Mouse (Mus musculus) layer of hippocampus, adult 18-20 months (tissue): ENCODE measurements around the gene Dnase1. TPM values are rescaled to one million over a fixed set of nuclear protein-coding genes. Genes with fewer than 3 reads are reported as not detected.
A peak's percentile ranks its signal among the peaks of the same experiment; 100 is the strongest.
"Not testable (repeated sequence)": the region's sequence is repeated elsewhere in the genome, so short reads cannot be mapped to it uniquely, and the experiment has no call there.

ENCODE experiments used
- DNase-seq, 2 experiments: peaks; one replicate each; pipeline ENCODE4 v3.0.0; 2022; ENCODE audit warnings: low spot score in 2 of 2
- long read RNA-seq: library from polyadenylated mRNA; stranded (forward); transcript quantifications from one replicate; pipeline ENCODE4 v2.0.0, GENCODE M21; 2021
- total RNA-seq, 2 experiments: library from RNA; stranded (reverse); gene quantifications; 2 replicates each; pipeline ENCODE4 v1.2.3; 2021

Dnase1 gene
- not detected for total RNA-seq
- long read RNA-seq, partial matches to known transcripts, result 0 of 1 reads
- long read RNA-seq, other reads (novel, unspliced or antisense), result 1 of 1 reads

- no peak for DNase-seq
These were observed at the start of gene Dnase1 for GRCm38 (mm10) chr16:4036807-4037206. Gene Dnase1, plus strand, starts transcription at chr16:4036942.

- DNase-seq, result no peak
These were observed 48.3 kb upstream of the Dnase1 start for GRCm38 (mm10) chr16:3988410-3988809.

GRCm38 (mm10) chr16:4003489-4004398, 33.0 kb upstream of the Dnase1 start, which contains the start of gene Slx4:
Gene Slx4, minus strand, starts transcription at chr16:4003770.
- DNase-seq, result peak; percentile 95 to 98

GRCm38 (mm10) chr16:4012882-4013570, 23.7 kb upstream of the Dnase1 start:
- no peak for DNase-seq

- no peak for DNase-seq
These were observed 22.6 kb upstream of the Dnase1 start for GRCm38 (mm10) chr16:4014040-4014668.

- not testable (repeated sequence) for DNase-seq
These were observed 20.0 kb upstream of the Dnase1 start for GRCm38 (mm10) chr16:4016786-4017185.

GRCm38 (mm10) chr16:4017466-4017865, 19.3 kb upstream of the Dnase1 start:
- not testable (repeated sequence) for DNase-seq

GRCm38 (mm10) chr16:4021241-4021640, 15.5 kb upstream of the Dnase1 start:
- DNase-seq, result no peak

GRCm38 (mm10) chr16:4022719-4023118, 14.0 kb upstream of the Dnase1 start:
- no peak for DNase-seq

GRCm38 (mm10) chr16:4026672-4027071, 10.1 kb upstream of the Dnase1 start:
- DNase-seq, result no peak

- no peak for DNase-seq
These were observed 9.5 kb upstream of the Dnase1 start for GRCm38 (mm10) chr16:4027211-4027610.

GRCm38 (mm10) chr16:4029371-4029841, 7.3 kb upstream of the Dnase1 start:
- no peak for DNase-seq

GRCm38 (mm10) chr16:4030501-4030900, 6.2 kb upstream of the Dnase1 start:
- no peak for DNase-seq

- no peak for DNase-seq
These were observed 5.1 kb upstream of the Dnase1 start for GRCm38 (mm10) chr16:4031441-4032274.

- no peak for DNase-seq
These were observed 4.4 kb upstream of the Dnase1 start for GRCm38 (mm10) chr16:4032341-4032748.

GRCm38 (mm10) chr16:4033971-4034370, 2.8 kb upstream of the Dnase1 start:
- DNase-seq, result no peak

GRCm38 (mm10) chr16:4034476-4034875, 2.3 kb upstream of the Dnase1 start:
- DNase-seq, result no peak

GRCm38 (mm10) chr16:4035575-4035974, 1.2 kb upstream of the Dnase1 start:
- DNase-seq, result no peak

- no peak for DNase-seq
These were observed 948 bp downstream of the Dnase1 start for GRCm38 (mm10) chr16:4037690-4038089.

GRCm38 (mm10) chr16:4040206-4040605, 3.5 kb downstream of the Dnase1 start:
- DNase-seq, result no peak

GRCm38 (mm10) chr16:4041646-4042045, 4.9 kb downstream of the Dnase1 start:
- no peak for DNase-seq
